Comparison of ENCODE assay signal across 11 mouse cellular contexts in the genomic region with DNA sequence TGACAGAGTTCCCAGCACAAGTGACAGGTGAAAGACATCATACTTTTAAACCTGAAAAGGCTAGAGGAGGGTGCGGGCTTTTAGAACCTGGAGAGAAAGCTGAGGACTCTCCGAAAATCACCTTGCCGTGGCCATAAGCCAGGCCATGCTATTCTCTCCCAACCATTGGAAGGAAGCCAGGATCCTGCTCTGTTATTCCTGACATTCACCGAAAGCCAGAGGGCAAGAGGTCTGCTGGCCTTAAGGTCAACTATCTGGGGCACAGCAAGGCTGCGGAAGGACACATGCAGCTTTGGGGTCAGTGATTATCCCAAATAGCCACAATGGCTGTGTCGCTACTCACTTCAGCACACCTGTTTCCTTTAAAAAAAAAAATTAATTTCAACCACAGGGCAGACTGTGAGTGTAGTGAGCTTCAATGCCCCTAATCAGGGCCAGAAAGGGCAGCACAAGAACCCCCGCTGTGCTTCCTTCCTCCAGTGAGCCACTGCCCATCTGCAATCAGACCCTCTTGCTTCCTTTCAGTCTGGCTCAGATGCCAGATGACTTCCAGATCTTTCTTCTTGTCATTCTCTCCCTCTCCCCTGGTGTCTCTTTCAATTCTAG. TPM values are rescaled to one million over a fixed set of nuclear protein-coding genes. Genes with fewer than 3 reads are reported as not detected.
DNase-seq lines count a peak whose midpoint lies in the region; ATAC-seq and TF ChIP-seq lines count a peak whose summit lies in the region.
"Had no signal": no experiment of that assay in that cellular context is flagged by ENCODE, and none has a peak within 500 bp of the region (broad histone marks: within the 10 kb centered on the region; RNA-seq: fewer than 3 reads in every experiment).

No protein-coding gene starts in this region.

- H3K4me1 ChIP-seq in lung, embryonic 14.5 days (ENCODE audit: insufficient read depth): peaks cover 11% of the 10 kb centered on the region
- H3K4me1 ChIP-seq in forebrain, embryonic 12.5 days: peaks cover 68% of the 10 kb centered on the region
- H3K4me1 ChIP-seq in hindbrain, postnatal 0 days (ENCODE audit: insufficient read depth, low read length): peaks cover 31% of the 10 kb centered on the region
- H3K4me1 ChIP-seq in neural tube, embryonic 15.5 days: peaks cover 53% of the 10 kb centered on the region

- no peak overlapping the region for H3K4me2 ChIP-seq in lung, embryonic 14.5 days
- H3K4me2 ChIP-seq in forebrain, embryonic 12.5 days: no peak overlapping the region
- H3K4me2 ChIP-seq in hindbrain, postnatal 0 days (ENCODE audit: low read depth, low read length): no peak overlapping the region
- no peak overlapping the region for H3K4me2 ChIP-seq in neural tube, embryonic 15.5 days
- H3K4me2 ChIP-seq: stomach, embryonic 15.5 days had no signal

- 47% methylated on average over 7 of the region's 7 CpGs for WGBS in lung, embryonic 14.5 days
- WGBS in forebrain, embryonic 12.5 days: 55% methylated on average over 7 of the region's 7 CpGs
- WGBS in hindbrain, postnatal 0 days: 42% methylated on average over 7 of the region's 7 CpGs
- 68% methylated on average over 7 of the region's 7 CpGs for WGBS in neural tube, embryonic 15.5 days

- H3K9ac ChIP-seq in lung, embryonic 14.5 days: no peak overlapping the region; the same call in 1 of the 2 replicates
- H3K9ac ChIP-seq in forebrain, embryonic 12.5 days: no peak overlapping the region; the same call in 1 of the 2 replicates
- no peak overlapping the region for H3K9ac ChIP-seq in hindbrain, postnatal 0 days (replicated peaks; ENCODE audit: low read length)
- no peak overlapping the region for H3K9ac ChIP-seq in neural tube, embryonic 15.5 days (replicated peaks)
- H3K9ac ChIP-seq: stomach, embryonic 15.5 days had no signal

- no peak overlapping the region for H3K4me3 ChIP-seq in lung, embryonic 14.5 days (ENCODE audit: low read depth, low read length)
- H3K4me3 ChIP-seq in forebrain, embryonic 12.5 days (replicated peaks): no peak overlapping the region
- H3K4me3 ChIP-seq in hindbrain, postnatal 0 days (ENCODE audit: low read length): no peak overlapping the region
- H3K4me3 ChIP-seq in neural tube, embryonic 15.5 days (replicated peaks): no peak overlapping the region
- H3K4me3 ChIP-seq: myocyte; stomach, embryonic 15.5 days had no signal

- H3K27ac ChIP-seq in lung, embryonic 14.5 days (ENCODE audit: low read depth): peak overlapping the region; percentile 73
- H3K27ac ChIP-seq in forebrain, embryonic 12.5 days: peak overlapping the region; percentile 75
- H3K27ac ChIP-seq in hindbrain, postnatal 0 days: peak overlapping the region; percentile 72
- H3K27ac ChIP-seq in neural tube, embryonic 15.5 days (replicated peaks): peak overlapping the region; percentile 80
- H3K27ac ChIP-seq: stomach, embryonic 15.5 days had no signal

- no peak for DNase-seq in lung, embryonic 14.5 days
- no peak for DNase-seq in lung, postnatal 36 days
- DNase-seq in hindbrain, postnatal 0 days (ENCODE audit: low spot score): peak; percentile 27
- no peak for DNase-seq in thymus, postnatal 14 days
- DNase-seq in cerebellum, adult 11-12 months: no peak
- DNase-seq: lung, adult 2 months had no signal

- H3K9me3 ChIP-seq in lung, embryonic 14.5 days (ENCODE audit: low read depth, low read length): no peaks in the 10 kb centered on the region
- H3K9me3 ChIP-seq in forebrain, embryonic 12.5 days: no peaks in the 10 kb centered on the region
- H3K9me3 ChIP-seq in hindbrain, postnatal 0 days (ENCODE audit: low read length): no peaks in the 10 kb centered on the region
- H3K9me3 ChIP-seq in neural tube, embryonic 15.5 days (replicated peaks): no peaks in the 10 kb centered on the region
- H3K9me3 ChIP-seq: stomach, embryonic 15.5 days had no signal

- no peak for TF ChIP-seq CTCF in lung, embryonic 14.5 days (IDR thresholded peaks at IDR 0.05; ENCODE audit: low read depth)
- TF ChIP-seq CTCF in hindbrain, postnatal 0 days (IDR thresholded peaks at IDR 0.05; ENCODE audit: low read depth): no peak

- H3K27me3 ChIP-seq in lung, embryonic 14.5 days (ENCODE audit: insufficient read depth, low read length): no peaks in the 10 kb centered on the region
- peaks cover 48% of the 10 kb centered on the region for H3K27me3 ChIP-seq in forebrain, embryonic 12.5 days
- H3K27me3 ChIP-seq in hindbrain, postnatal 0 days (ENCODE audit: insufficient read depth, low read length): no peaks in the 10 kb centered on the region
- no peaks in the 10 kb centered on the region for H3K27me3 ChIP-seq in neural tube, embryonic 15.5 days (replicated peaks)
- H3K27me3 ChIP-seq: stomach, embryonic 15.5 days had no signal

- H3K36me3 ChIP-seq in lung, embryonic 14.5 days (ENCODE audit: insufficient read depth): no peaks in the 10 kb centered on the region
- no peaks in the 10 kb centered on the region for H3K36me3 ChIP-seq in forebrain, embryonic 12.5 days (replicated peaks)
- H3K36me3 ChIP-seq in hindbrain, postnatal 0 days (ENCODE audit: insufficient read depth, low read length): no peaks in the 10 kb centered on the region
- H3K36me3 ChIP-seq in neural tube, embryonic 15.5 days: no peaks in the 10 kb centered on the region
- H3K36me3 ChIP-seq: stomach, embryonic 15.5 days had no signal

- ATAC-seq in lung, embryonic 14.5 days (ENCODE audit: insufficient read depth): no peak
- ATAC-seq in forebrain, embryonic 12.5 days (ENCODE audit: low FRiP score): no peak
- no peak for ATAC-seq in hindbrain, postnatal 0 days
- no peak for ATAC-seq in neural tube, embryonic 15.5 days (ENCODE audit: low FRiP score)
- ATAC-seq: intestine, embryonic 16.5 days had no signal

RNA-seq across cellular contexts. Expression of a gene that starts 23.3 kb away (rescaled TPM):
- 414 and 435 TPM in 2 replicates for polyA plus RNA-seq in lung, embryonic 14.5 days (2014; fragmentation: Nextera tagmentation; extraction: Ambion mirVana)
- polyA plus RNA-seq in forebrain, embryonic 12.5 days (2016; fragmentation: Nextera tagmentation; extraction: Ambion mirVana): 5,265 and 5,863 TPM in 2 replicates
- 8,203 and 10,251 TPM in 2 replicates for total RNA-seq in hindbrain, postnatal 0 days (2014; rRNA removed)
- polyA plus RNA-seq in hindbrain, postnatal 0 days (2015; fragmentation: Nextera tagmentation; extraction: Ambion mirVana): 5,188 and 5,840 TPM in 2 replicates
- 3,438 and 4,597 TPM in 2 replicates for polyA plus RNA-seq in neural tube, embryonic 15.5 days (2015; fragmentation: Nextera tagmentation; extraction: Ambion mirVana)

RNA-seq across cellular contexts. Expression of a gene that starts 34.5 kb away (rescaled TPM):
- polyA plus RNA-seq in lung, embryonic 14.5 days (2014; fragmentation: Nextera tagmentation; extraction: Ambion mirVana): 49.3 and 49.8 TPM in 2 replicates
- 144 and 156 TPM in 2 replicates for polyA plus RNA-seq in forebrain, embryonic 12.5 days (2016; fragmentation: Nextera tagmentation; extraction: Ambion mirVana)
- 207 and 253 TPM in 2 replicates for total RNA-seq in hindbrain, postnatal 0 days (2014; rRNA removed)
- 263 and 284 TPM in 2 replicates for polyA plus RNA-seq in hindbrain, postnatal 0 days (2015; fragmentation: Nextera tagmentation; extraction: Ambion mirVana)
- polyA plus RNA-seq in neural tube, embryonic 15.5 days (2015; fragmentation: Nextera tagmentation; extraction: Ambion mirVana): 201 and 225 TPM in 2 replicates
